Mouse (Mus musculus): ENCODE data around the gene F2r. TPM values are rescaled to one million over a fixed set of nuclear protein-coding genes. Genes with fewer than 3 reads are reported as not detected.

Gene F2r
- total RNA-seq, 2 experiments from 2014 or later: 6.1 to 7.9 TPM

DNA sequence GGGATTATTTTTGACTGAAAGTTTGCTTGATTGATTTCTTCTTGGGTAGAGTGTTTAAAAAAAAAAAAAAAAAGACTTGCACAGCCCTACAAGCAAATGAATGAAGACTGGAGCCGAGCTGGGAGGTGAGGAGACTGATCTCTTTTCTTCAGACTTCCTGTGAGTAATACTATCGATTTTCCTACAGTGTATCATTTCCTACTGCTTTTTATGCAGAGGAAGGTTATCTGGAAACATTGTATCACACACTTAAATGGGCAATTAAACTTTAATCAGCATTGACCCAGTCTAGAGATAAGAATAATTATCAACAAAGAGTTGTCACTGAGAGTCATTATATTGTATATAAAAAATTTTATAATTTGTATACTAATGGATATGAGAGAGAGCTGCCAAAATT is 12.5 kb upstream of the F2r start:
- no peak for DNase-seq

DNA sequence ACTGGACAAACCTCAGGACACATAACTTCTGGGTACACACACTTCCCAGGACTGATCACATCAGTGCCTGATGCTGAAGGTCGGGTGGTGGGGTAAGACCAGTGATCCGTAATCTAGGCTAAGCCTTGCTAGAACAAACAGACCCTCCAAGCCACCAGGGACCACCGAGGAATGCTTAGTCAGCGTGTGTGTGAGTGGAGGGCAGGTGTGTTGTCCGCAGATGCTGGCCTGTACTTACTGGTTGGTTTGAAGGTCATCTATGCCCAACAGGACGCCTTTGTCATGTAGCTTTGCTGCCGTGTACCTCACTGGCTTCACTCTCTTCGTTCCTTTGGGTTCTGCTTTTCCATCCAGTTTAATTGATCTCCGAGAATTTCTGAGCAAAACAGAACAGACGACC is 11.5 kb upstream of the F2r start:
- DNase-seq: no peak

DNA sequence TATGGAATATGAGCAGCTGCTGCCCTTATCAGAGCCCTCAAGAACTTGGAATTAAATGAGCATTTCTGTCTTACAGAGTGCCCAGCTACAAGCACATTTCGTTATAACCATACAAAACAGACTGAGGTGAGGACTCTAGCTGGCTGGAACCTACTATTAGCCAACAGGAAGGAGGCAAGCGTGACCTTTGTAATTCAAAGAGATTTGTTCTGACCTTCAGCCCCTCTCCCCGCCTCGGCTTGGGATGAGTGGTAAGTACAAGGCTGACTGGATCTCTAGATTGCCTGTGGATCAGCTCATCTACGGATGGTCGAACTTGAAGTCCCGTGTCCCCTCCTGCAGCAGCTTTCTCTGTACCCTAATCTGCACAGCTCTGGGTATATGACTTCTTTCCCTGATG is 8.4 kb upstream of the F2r start:
- DNase-seq: no peak

DNA sequence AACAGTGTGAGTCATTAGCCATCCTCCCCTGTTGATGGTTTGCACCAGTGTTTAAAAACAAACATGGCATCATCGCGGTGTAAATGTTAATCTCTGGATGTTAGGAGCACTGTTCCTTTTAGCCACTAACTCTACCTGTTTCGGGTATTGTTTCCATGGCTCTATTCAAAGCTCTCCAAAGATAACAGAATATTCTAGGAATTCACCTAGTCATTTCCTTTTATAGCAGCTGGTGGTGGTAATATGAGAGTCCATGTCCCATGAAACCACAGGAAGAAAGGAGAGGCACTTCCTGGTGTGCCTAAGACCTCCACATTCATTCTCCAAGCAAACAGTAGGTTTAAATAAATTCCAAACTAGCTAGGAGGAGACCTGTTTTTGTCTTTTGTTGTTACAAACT is 4.8 kb upstream of the F2r start:
- no peak for DNase-seq

DNA sequence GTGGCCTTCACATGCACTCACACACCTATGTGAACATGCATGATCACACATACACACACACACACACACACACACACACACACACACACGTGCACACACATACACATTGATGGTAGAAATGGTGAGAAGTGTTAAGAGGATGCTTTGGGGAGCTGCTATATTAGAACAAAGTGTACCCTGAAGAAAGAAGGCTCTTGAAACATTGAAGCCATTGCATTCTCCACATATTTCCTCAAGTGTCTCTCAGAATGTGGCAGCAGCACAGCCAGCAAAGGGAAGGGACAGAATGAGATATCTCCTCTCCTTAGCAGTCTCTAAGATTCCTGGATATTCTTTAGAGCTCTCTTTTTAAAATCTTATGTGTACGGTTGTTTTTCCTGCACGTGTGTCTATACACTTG is 3.3 kb upstream of the F2r start:
- no peak for DNase-seq

DNA sequence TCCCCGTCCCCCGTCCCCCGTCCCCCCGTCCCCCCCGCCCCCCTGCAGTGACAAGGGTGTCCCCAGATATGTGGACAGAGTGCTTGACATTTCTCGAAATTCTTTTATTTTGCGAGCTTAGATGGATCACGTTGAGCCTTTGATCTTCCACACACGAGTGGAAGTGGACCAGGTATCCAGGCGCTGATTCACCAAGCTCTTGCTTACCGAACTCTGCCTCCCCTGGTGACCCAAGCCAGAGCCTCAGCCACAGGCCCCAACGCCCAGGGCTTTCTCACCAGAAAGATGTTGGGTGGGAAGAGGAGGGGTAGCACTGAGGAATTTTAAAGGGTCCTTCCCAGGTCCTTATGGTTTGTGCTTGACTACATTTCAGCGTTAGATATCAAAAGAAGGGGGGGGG is 572 bp upstream of the F2r start:
- no peak for DNase-seq

DNA sequence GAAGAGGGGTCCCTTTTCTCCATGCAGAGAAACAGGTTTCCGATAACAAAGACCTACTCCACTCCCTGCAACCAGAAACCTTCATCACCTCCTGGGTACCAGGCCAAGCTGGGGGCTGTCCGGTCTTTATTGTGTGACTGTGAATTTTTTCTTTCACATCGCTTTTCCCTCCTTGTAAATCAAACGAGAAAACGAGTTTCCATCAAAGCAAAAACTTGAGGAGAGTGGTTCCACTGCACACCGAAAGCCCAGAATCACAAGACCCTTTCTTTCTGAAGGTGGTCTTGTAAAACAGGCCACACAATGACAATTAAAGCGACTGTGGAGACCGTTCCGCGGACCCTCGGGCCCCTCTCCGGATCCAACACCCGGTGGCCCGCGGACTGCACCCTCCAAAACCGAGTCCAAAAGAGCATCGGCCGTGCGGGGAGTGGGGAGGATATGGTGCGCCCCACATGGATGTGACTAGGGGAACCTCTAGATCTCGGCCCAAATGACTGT is 566 bp downstream of the F2r start:
- DNase-seq: no peak

DNA sequence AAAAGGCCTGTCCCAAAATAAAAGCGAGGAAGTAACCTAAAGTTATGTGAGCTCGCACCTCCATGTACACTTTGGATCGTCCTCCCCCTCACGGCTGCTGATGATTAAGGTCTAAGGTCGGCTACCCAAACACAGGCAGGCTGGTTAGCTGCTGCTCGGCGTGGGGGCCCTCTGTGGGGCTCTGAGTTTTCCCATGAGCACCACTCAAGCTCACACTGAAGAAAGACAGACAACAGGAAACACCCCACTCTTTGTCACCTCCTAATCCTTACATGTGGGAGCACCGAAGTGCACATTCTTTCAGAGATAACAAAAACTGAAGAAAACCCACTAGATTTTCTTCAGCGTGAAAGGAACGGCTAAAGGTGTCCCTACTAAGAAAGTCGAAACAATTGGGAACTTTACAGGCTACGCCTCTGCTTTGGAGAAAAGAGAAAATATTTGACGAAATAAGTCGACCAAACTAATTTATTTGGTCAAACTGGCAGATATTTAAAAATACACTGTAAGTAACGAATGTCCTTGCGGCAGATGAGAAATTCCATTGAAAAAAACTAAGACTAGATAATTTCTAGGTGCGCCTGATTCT is 1.1 kb downstream of the F2r start:
- no peak for DNase-seq

DNA sequence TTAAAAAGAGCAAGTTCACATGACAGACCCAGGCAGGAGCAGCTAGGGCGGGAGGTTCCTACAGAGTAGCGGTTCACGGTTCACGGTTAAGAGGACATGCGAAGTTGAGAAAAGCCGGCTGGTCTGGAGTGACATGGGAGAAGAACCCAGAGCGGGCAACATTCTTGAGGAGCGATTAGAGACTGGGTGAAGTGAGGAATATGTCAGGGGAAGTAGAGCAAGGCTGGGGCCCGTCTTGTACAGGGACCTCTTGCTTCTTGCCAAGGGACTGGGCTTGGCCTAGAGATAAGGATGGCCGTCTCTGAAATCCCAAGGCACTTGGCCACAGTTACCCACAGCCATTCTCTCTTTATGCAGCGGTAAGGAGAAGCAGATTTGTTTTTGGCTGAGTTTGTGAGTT is 1.8 kb downstream of the F2r start:
- DNase-seq: no peak

DNA sequence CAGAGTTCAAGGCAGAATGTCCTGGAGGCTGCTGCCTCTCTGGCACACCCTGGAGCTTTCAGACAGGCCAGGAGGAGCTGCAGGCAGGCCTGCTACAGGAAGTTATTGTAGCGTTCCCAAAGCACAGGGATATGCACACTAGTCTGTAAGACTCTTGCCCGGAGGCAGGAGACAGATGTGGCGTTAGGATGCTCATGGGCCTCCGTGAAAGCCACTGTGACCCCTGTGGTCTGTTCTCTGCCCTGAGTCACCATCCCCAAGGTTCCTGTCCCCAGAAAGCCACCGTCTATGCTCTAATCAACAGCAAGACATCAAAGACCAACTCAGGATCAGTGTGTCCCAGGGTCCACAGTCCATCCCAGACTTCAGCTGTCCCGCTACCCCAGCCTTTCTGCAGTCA is 3.5 kb downstream of the F2r start:
- no peak for DNase-seq

DNA sequence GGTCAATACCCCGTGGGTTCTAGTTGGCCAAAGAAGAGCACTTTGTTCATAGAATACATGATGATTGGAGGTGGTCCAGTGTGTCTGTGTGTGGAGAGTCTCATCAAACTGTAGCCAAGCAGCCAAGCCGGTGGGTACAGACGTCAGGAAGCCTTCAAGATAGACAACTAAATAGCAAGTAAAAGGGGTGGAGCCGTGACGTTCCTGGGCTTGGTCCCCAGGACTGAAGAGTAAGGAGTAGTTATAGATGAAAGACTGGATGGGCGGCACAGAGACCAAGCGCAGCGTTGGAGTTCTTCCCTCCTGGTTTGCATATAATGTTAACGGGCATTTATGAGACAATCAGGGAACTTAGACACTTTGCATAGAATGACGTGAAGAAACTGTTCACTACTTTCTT is 6.0 kb downstream of the F2r start:
- DNase-seq: no peak

DNA sequence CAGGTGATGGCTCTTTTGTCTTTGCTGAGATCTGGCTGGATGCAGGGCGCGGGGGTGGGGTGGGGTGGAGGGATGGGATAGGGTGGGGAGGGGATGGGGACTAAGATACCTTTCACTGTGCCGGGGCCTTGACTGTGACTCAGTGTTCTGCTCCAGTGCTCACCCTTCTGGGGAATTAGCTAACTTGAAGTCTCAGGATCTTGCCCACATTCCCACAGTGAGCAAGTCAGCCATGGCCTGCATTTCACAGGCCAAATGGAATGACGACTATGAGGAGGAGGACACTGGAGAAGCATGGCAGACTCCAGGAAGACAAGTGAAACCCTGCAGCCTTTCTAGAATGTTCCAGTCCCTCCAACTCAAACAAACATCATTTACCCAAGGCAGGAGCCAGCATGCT is 6.5 kb downstream of the F2r start:
- no peak for DNase-seq

DNA sequence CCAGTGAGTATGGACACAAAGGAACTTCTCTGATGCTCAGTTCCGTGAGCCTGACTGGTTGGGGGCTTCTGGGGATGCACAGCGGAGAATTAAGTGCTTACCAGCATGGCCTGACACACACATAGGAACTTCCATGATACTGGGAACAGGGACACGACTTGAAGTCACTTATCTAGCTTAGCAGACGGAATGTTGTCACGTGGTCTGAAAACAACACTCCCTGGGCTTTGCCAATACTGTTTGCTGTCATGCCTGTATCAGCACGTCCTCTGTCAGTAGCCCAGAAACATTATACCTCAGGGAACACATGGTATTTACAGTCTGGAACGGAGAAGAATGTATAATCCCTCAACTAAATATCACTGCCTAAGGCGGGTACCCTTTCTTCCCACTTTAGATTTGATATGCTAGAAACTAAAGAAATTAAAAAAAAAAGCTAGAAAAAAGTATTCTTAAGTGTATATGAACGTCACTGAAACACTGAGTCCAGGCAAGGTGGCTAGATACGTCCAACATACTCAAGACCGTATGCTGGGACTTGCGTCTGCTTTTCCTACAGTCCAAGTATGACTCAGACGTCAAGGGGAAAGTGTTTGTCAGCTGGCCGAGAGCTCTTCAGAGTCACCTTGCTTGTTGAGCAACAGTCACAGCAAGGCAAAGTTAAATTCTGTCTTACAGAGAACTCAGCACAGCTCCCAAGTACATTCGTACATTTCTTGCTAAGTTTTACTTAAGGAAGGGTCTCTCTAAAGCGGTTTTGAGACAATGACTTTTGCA is 7.3 kb downstream of the F2r start:
- DNase-seq: no peak

DNA sequence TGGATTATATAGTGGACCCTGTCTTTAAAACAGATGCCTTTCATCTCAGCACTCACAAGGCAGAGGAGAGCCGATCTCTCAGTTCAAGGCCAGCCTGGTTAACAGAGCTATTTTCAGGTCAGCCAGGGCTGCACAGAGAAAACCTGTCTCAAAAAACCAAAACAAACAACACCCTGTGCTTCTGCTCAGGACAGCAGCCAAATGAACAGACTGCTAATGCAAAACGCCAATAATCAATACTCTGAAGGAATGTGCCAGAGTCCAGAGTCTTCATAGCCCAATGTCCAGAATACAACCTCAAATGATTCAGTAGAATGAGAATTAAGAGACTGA is 9.2 kb downstream of the F2r start:
- DNase-seq: no peak

DNA sequence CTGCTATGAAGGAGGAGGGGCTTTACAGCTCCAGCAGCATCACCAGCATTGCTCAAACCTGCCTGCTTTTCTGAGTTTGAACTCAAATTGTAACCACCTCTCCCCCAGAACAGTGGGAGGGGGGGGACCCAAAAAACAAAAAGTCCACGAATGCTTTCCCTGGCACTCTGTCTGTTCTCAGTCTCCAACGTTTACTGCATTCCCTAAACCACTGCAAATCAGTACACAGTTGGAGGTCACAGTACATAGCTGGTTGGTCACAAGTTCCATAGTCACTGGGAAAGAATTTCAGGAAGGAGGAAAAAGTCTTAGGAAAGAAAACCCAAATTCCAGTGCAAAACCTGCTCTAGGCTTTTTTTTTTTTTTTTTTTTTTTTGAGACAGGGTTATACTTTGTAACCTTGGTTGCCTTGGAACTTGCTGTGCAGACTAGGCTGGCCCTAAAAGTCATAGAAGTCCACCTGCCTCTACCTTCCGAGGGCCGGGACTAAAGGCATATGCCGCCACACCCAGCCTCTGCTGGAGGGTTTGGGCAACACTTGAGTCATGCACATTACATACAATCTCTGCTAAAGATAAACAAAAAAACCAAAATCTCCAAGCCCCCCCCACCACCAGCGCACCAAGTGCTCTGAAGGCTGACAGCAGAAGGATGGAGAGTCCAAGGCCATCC is 9.7 kb downstream of the F2r start:
- no peak for DNase-seq

DNA sequence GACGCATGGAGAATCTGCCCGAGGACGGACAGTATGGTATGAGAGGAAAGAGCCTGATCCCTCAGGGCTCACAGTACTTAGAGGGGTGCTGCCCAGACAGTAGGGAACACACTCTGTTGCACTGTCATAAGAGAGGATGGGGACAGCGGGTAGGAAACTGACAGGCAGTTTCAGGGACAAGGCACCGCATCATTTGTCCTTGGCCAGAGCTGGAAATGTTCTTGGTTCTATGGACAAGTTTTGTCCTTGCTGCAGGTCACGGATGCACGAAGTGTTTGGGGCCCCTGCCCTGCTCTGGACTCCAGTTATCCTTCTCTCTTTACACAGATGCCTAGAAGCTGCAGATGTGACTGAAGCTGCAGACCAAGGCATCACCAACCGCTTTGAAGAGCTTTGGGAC is 11.3 kb downstream of the F2r start:
- no peak for DNase-seq

DNA sequence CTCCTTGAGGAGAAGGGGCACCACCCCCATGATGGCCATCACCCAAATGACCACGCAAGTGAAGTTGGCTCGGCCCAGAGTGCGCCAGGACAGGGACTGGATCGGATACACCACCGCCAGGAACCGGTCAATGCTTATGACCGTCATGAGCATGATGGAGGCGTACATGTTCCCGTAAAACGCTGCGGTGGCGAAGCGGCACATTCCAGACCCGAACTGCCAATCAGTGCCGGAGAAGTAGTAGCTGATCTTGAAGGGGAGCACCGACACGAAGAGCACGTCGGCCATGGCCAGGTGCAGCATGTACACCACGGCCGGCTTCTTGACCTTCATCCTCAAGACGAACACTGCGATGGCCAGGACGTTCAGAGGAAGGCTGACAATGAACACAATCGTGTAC is 14.0 kb downstream of the F2r start:
- DNase-seq: no peak

DNA sequence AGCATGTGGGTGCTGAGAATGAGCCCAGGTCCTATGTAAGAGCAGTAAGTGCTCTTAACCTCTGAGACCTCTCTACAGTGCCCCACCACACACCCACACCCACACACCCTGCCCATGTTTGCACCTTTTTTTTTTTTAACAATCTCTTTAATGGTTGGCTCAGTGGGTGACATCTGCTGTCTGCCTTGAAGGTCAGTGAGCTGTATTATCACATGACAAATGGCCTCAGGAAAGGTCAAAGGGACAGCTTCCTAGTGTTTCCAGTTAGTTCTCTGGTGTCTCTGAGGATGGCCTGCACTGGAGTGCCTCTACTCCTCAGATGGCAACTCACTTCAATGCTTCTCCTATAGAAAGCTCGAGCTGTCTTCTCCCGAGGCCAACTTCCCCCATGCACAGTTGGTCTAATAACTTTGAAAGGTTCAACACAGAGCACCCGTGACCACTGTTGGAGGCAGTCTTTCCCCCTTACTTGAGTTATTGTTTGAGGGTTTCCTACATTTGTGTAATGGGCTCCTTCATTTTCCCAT is 18.4 kb downstream of the F2r start:
- DNase-seq: no peak

DNA sequence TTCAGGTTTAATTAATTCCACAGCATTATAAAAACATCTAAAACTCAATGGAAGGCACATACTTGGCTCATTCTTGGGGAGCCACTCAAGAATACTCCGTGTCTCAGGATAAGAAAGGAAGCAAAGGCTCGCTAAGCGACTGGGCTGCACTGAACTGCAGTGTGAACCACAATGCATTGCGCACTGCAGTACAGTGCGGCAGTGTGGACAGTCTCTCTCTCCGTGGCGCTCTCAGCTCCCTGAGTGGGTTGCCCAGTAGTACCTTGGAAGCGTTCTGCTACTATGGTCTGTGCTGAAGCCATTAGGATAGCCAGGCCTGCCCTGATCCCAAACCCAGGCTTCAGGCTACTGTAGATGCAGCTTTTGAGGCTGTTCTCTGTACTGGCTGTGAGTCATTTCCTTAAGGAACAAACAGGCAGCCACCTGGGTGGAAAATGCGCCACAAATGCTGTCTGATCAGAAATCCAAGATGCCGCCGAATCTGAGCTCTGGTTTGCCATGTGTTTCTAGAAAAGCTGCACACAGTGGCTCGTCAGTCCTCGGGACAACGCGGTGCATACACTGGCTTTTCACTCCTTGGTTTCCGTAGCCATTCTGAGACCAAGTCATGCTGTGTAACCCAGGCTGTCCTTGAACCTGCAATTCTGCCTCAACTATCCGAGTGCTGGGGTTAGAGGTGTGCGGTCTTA is 19.9 kb downstream of the F2r start:
- no peak for DNase-seq

DNA sequence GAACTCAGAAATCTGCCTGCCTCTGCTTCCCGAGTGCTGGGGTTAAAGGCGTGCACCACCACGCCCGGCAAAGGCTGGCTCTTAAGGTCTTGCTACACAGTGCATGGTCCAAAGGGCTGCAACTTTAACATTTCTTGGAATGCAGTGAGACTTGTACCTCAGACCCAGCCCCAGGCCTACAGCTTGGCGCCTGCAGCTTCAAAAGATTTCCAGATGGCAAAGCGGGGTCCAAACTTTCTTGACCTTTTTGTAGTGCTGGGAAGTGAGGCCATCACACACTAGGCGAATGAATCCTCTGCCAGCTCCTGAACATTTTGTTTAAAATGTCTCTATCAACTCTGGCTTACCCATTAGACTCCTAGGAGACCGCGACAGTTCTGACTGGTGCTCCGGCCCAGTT is 20.7 kb downstream of the F2r start:
- DNase-seq: no peak

DNA sequence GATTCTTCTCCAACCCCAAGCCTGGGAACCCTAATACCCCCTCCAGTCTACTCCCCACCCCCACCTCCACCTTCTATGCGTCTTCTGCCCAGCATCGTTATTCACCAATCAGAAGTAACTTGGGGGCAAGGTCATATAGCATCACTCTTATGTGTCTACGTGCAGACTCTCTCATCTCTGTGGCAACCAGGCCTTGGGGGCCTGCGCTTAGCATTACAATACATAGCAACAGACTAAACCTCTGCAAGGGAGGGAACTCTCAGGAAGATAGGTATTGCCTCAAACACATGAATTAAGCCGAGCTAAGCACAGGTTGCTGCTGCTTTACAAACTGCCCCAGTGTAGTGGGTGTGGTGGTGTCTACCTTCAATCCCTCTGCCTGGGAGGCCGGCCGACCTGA is 21.6 kb downstream of the F2r start:
- no peak for DNase-seq

DNA sequence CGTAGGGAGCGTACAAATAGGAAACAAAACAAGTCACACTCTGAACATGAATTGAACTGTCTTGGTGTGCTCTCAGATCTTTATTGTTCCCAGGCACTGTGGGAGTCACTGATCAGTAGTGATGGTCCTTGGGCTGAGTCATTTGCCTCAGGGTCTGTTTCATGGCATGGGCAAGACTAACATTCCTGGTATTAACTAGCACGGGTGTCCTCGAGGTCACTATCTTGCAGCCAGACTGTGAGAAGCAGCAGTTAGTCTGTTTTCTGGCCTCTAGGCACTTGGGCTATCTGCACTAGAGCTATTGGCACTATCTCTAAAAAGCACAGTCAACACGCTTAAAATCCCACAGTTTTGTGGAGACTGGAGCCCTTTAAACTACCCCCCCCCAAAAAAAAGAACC is 22.4 kb downstream of the F2r start:
- DNase-seq: no peak

DNA sequence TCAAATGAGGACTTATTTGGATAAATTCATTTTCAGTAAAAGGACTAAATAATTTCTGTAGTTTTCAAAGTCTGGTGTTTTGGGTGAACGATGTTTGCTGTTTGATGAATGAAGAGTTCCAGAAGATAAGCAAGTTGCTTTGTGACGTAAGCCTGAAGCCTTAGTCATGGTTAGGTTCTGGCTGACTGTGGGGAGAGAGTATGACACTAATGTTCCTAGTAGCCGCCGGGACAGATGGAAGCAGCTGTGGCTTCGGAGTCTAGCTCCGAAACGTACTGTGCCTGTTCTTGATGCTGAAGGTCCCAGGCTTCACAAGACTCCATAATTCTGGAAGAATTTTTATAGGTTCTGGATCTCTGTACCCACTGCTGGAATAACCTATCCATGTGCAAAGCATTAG is 22.9 kb downstream of the F2r start:
- no peak for DNase-seq

Measured in gastrocnemius, postnatal 25 days (tissue).